Mouse (Mus musculus): ENCODE data around the gene Rabgap1l. TPM values are rescaled to one million over a fixed set of nuclear protein-coding genes. Genes with fewer than 3 reads are reported as not detected.

Rabgap1l gene
- polyA plus RNA-seq, 1 experiment from 2014 or later = 13.6 TPM

DNA sequence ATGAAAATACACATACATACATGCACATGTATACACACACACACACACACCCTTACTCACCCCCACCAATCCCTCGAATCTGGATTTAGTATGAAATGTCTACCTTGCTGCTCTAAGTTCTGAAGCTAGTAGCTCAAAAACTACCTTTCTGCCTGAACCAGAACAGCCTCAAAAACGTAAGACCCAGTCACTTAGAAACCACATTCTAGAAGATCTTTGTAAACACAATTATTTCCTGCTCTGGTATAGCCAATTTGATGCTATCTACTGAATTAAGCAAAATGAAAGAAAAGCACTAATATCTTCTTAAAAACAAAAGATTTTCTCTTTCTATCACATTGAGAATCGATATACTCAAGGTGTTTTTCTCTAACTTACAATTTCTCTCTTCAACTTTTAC lies 6.4 kb downstream of the Rabgap1l start:
- no peaks in the 10 kb centered on the region for H3K36me3 ChIP-seq (replicated peaks; ENCODE audit: control insufficient read depth, insufficient read depth, low read depth, low read length)
- H3K4me3 ChIP-seq (ENCODE audit: low read depth, low read length) = no peak overlapping the region
- H3K9ac ChIP-seq (replicated peaks; ENCODE audit: low read length) = no peak overlapping the region
- H3K9me3 ChIP-seq (replicated peaks; ENCODE audit: control insufficient read depth, low read length) = no peaks in the 10 kb centered on the region
- DNase-seq (ENCODE audit: low spot score) = no peak
- H3K27me3 ChIP-seq (ENCODE audit: control insufficient read depth, insufficient read depth, low read length) = no peaks in the 10 kb centered on the region
- H3K27ac ChIP-seq (replicated peaks; ENCODE audit: low read depth, low read length) = no peak overlapping the region
- ATAC-seq (replicated peaks; ENCODE audit: insufficient number of reproducible peaks, low FRiP score, low TSS enrichment, low read depth) = no peak
- 78% methylated on average over 3 of the region's 3 CpGs for WGBS
- no peak overlapping the region for H3K4me2 ChIP-seq (ENCODE audit: low read depth, low read length)
- no peaks in the 10 kb centered on the region for H3K4me1 ChIP-seq (ENCODE audit: control insufficient read depth, insufficient read depth, low read length)

DNA sequence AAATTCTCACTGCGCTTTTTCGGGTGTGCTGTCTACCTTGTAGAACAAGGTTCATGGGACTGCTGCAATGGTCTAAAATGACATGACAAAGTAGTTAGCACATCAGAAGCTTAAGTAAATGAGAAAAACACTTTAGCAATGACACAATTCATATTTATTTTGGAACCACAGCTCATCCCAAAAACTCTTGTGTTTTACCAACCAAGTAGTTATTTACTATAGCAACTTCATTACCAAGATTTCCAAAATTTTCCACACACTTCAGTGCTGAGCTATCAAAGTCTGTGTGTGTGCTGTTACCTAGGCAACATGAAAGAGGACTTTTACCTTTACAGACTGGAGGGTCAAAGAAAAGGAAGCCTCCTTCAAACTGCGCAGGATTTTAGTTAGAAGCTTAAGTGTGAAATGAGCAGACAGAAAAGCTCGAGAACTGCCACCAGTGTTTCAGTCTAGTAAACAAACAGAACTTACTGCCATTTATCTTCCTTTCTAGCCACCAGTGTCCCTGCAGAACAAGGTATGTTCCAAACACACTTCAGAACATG lies 7.3 kb downstream of the Rabgap1l start:
- no peak for DNase-seq (ENCODE audit: low spot score)
- 85% methylated on average over 4 of the region's 4 CpGs for WGBS
- Histone ChIP-seq H3K4me2 (ENCODE audit: low read depth, low read length) (no peak overlapping the region), H3K27me3 (ENCODE audit: control insufficient read depth, insufficient read depth, low read length) (no peaks in the 10 kb centered on the region), H3K9me3 (replicated peaks; ENCODE audit: control insufficient read depth, low read length) (no peaks in the 10 kb centered on the region), H3K4me1 (ENCODE audit: control insufficient read depth, insufficient read depth, low read length) (no peaks in the 10 kb centered on the region), H3K36me3 (replicated peaks; ENCODE audit: control insufficient read depth, insufficient read depth, low read depth, low read length) (no peaks in the 10 kb centered on the region), H3K9ac (replicated peaks; ENCODE audit: low read length) (no peak overlapping the region), H3K27ac (replicated peaks; ENCODE audit: low read depth, low read length) (no peak overlapping the region), H3K4me3 (ENCODE audit: low read depth, low read length) (no peak overlapping the region)
- no peak for ATAC-seq (replicated peaks; ENCODE audit: insufficient number of reproducible peaks, low FRiP score, low TSS enrichment, low read depth)

DNA sequence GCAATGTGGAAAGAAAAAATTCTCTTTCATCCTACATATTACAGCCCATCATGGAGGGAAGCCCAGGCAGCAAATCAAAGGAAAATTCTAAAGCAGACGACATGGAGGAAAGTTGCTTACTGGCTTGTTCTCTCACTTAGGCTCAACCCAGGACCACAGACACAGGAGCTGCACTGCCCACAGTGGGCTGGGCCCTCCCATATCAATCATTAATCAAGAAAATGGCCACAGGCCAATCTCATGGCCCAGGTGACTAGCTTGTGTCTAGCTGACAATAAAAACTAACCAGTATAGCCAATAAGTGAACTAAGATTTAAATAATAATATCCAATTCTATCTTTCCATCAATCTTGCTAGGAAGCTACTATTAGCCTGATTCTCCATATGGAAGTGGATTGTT lies 8.9 kb downstream of the Rabgap1l start:
- Histone ChIP-seq H3K9ac (replicated peaks; ENCODE audit: low read length) (no peak overlapping the region), H3K4me2 (ENCODE audit: low read depth, low read length) (no peak overlapping the region), H3K36me3 (replicated peaks; ENCODE audit: control insufficient read depth, insufficient read depth, low read depth, low read length) (no peaks in the 10 kb centered on the region), H3K27me3 (ENCODE audit: control insufficient read depth, insufficient read depth, low read length) (no peaks in the 10 kb centered on the region), H3K27ac (replicated peaks; ENCODE audit: low read depth, low read length) (no peak overlapping the region), H3K9me3 (replicated peaks; ENCODE audit: control insufficient read depth, low read length) (no peaks in the 10 kb centered on the region), H3K4me1 (ENCODE audit: control insufficient read depth, insufficient read depth, low read length) (no peaks in the 10 kb centered on the region), H3K4me3 (ENCODE audit: low read depth, low read length) (no peak overlapping the region)
- ATAC-seq (replicated peaks; ENCODE audit: insufficient number of reproducible peaks, low FRiP score, low TSS enrichment, low read depth) (no peak), DNase-seq (ENCODE audit: low spot score) (no peak)
- 96% methylated on average over 1 of the region's 1 CpGs for WGBS

DNA sequence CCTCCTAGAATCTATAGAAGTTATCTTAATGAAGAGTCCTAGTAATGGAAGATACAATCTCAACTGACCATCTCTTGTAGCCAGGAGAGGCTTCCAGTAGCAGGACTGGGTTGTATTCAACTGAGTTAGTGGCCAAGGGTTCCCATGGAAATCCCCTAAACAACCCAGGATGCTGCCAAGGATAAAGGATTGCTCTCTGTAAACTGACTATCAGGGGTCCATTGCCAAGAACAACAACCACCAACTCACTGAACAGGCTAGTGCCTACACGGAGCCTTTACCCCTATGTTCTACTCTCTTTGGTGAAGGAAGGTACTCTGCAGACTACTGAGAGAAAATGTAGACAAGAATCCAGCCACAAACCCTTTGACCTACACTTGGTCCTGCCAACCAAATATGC lies 18.8 kb downstream of the Rabgap1l start:
- H3K4me2 ChIP-seq (ENCODE audit: low read depth, low read length) = no peak overlapping the region
- no peak overlapping the region for H3K4me3 ChIP-seq (ENCODE audit: low read depth, low read length)
- no peak overlapping the region for H3K9ac ChIP-seq (replicated peaks; ENCODE audit: low read length)
- WGBS = 78% methylated on average over 1 of the region's 1 CpGs
- no peaks in the 10 kb centered on the region for H3K27me3 ChIP-seq (ENCODE audit: control insufficient read depth, insufficient read depth, low read length)
- no peak overlapping the region for H3K27ac ChIP-seq (replicated peaks; ENCODE audit: low read depth, low read length)
- no peaks in the 10 kb centered on the region for H3K9me3 ChIP-seq (replicated peaks; ENCODE audit: control insufficient read depth, low read length)
- ATAC-seq (replicated peaks; ENCODE audit: insufficient number of reproducible peaks, low FRiP score, low TSS enrichment, low read depth) (no peak), DNase-seq (ENCODE audit: low spot score) (no peak)
- H3K36me3 ChIP-seq (replicated peaks; ENCODE audit: control insufficient read depth, insufficient read depth, low read depth, low read length) = no peaks in the 10 kb centered on the region
- no peaks in the 10 kb centered on the region for H3K4me1 ChIP-seq (ENCODE audit: control insufficient read depth, insufficient read depth, low read length)

DNA sequence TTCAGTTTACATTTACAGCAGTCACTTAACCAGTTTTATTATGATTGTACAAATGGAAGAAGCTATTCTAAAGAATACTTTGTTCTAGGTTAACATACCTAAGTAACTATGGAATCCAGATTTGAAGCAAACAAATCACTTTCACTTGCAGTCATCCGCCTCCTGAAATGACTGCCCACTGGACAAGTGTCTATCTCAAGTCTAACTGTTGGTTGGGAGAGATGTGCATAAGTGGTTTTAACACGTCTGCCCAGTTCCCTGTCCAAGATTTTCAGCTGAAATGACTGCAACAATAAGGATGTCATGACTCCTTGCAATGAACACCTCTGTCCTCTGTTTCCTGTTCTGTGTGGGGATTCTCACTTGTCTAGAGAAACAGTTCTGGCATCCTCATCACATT lies 27.4 kb downstream of the Rabgap1l start:
- Histone ChIP-seq H3K27ac (replicated peaks; ENCODE audit: low read depth, low read length) (no peak overlapping the region), H3K9ac (replicated peaks; ENCODE audit: low read length) (no peak overlapping the region), H3K4me2 (ENCODE audit: low read depth, low read length) (no peak overlapping the region), H3K4me3 (ENCODE audit: low read depth, low read length) (no peak overlapping the region), H3K4me1 (ENCODE audit: control insufficient read depth, insufficient read depth, low read length) (no peaks in the 10 kb centered on the region), H3K27me3 (ENCODE audit: control insufficient read depth, insufficient read depth, low read length) (no peaks in the 10 kb centered on the region), H3K9me3 (replicated peaks; ENCODE audit: control insufficient read depth, low read length) (no peaks in the 10 kb centered on the region), H3K36me3 (replicated peaks; ENCODE audit: control insufficient read depth, insufficient read depth, low read depth, low read length) (no peaks in the 10 kb centered on the region)
- 84% methylated on average over 2 of the region's 2 CpGs for WGBS
- ATAC-seq (replicated peaks; ENCODE audit: insufficient number of reproducible peaks, low FRiP score, low TSS enrichment, low read depth) = no peak
- no peak for DNase-seq (ENCODE audit: low spot score)

DNA sequence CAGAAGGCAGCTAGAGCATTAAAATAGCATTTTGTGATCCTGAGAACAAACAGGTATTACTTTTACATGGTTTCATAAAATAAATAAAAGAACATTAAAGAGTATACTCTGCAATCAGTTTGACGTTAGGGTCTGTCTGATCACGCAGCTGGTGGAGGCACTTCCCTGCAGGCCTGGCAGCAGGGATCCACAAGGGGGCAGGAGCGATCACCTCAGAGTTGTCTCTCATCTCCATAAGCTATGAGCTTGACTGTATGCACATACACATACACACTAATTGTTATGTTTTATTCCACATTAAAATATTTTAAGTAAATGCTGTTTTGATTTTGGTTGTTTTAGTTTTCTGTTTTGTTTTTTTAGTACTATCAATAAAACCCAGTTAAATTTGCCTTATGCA lies 34.8 kb downstream of the Rabgap1l start:
- Histone ChIP-seq H3K27me3 (ENCODE audit: control insufficient read depth, insufficient read depth, low read length) (no peaks in the 10 kb centered on the region), H3K4me3 (ENCODE audit: low read depth, low read length) (no peak overlapping the region), H3K9ac (replicated peaks; ENCODE audit: low read length) (no peak overlapping the region), H3K36me3 (replicated peaks; ENCODE audit: control insufficient read depth, insufficient read depth, low read depth, low read length) (no peaks in the 10 kb centered on the region), H3K27ac (replicated peaks; ENCODE audit: low read depth, low read length) (no peak overlapping the region), H3K9me3 (replicated peaks; ENCODE audit: control insufficient read depth, low read length) (no peaks in the 10 kb centered on the region), H3K4me2 (ENCODE audit: low read depth, low read length) (no peak overlapping the region), H3K4me1 (ENCODE audit: control insufficient read depth, insufficient read depth, low read length) (no peaks in the 10 kb centered on the region)
- ATAC-seq (replicated peaks; ENCODE audit: insufficient number of reproducible peaks, low FRiP score, low TSS enrichment, low read depth) (no peak), DNase-seq (ENCODE audit: low spot score) (peak; percentile 64)
- WGBS = 18% methylated on average over 3 of the region's 3 CpGs

DNA sequence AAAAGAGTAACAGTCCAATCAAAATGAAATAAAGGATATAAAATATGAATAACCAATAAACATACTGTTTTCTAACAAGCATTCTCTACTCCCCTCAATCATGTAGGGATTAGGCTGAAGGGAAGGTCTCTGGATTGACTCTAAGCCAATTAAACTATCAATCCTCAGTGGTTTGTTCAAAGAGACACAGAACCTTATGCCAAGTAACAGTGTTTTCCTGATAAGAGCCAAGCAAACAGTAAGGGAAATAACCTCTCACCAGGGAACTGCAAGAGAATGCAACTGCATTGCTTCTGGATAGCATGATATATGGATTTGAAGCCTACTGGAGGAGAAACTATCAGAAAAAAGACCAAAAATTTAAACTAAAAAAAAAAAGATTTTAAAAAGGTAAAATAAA lies 37.7 kb downstream of the Rabgap1l start:
- Histone ChIP-seq H3K9ac (replicated peaks; ENCODE audit: low read length) (no peak overlapping the region), H3K4me3 (ENCODE audit: low read depth, low read length) (no peak overlapping the region), H3K27me3 (ENCODE audit: control insufficient read depth, insufficient read depth, low read length) (no peaks in the 10 kb centered on the region), H3K36me3 (replicated peaks; ENCODE audit: control insufficient read depth, insufficient read depth, low read depth, low read length) (no peaks in the 10 kb centered on the region), H3K4me1 (ENCODE audit: control insufficient read depth, insufficient read depth, low read length) (no peaks in the 10 kb centered on the region), H3K4me2 (ENCODE audit: low read depth, low read length) (no peak overlapping the region), H3K27ac (replicated peaks; ENCODE audit: low read depth, low read length) (no peak overlapping the region), H3K9me3 (replicated peaks; ENCODE audit: control insufficient read depth, low read length) (no peaks in the 10 kb centered on the region)
- DNase-seq (ENCODE audit: low spot score) = no peak
- no peak for ATAC-seq (replicated peaks; ENCODE audit: insufficient number of reproducible peaks, low FRiP score, low TSS enrichment, low read depth)

DNA sequence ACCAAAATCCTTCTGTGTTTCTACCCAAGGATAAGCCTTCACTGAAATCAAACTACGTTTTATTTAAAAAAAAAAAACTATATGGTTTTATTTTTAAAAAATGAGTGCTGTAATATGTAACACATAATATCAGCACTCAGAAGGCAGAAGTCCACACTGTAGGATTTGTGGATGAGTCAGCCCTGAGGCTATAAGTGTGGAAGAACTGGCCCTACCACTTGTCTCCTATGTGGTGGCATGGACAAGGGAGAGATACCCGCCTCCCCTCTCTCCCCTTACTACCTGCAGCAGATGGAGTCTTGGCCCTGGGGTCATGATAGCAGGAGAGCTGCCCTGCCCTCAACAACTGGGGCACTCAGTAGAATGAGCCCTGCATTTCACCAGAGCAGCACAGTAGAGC lies 42.4 kb downstream of the Rabgap1l start:
- WGBS = 85% methylated on average over 2 of the region's 2 CpGs
- Histone ChIP-seq H3K9ac (replicated peaks; ENCODE audit: low read length) (no peak overlapping the region), H3K4me2 (ENCODE audit: low read depth, low read length) (no peak overlapping the region), H3K27me3 (ENCODE audit: control insufficient read depth, insufficient read depth, low read length) (no peaks in the 10 kb centered on the region), H3K36me3 (replicated peaks; ENCODE audit: control insufficient read depth, insufficient read depth, low read depth, low read length) (no peaks in the 10 kb centered on the region), H3K9me3 (replicated peaks; ENCODE audit: control insufficient read depth, low read length) (no peaks in the 10 kb centered on the region), H3K4me1 (ENCODE audit: control insufficient read depth, insufficient read depth, low read length) (no peaks in the 10 kb centered on the region), H3K4me3 (ENCODE audit: low read depth, low read length) (no peak overlapping the region), H3K27ac (replicated peaks; ENCODE audit: low read depth, low read length) (no peak overlapping the region)
- ATAC-seq (replicated peaks; ENCODE audit: insufficient number of reproducible peaks, low FRiP score, low TSS enrichment, low read depth) (no peak), DNase-seq (ENCODE audit: low spot score) (no peak)
